Mouse (Mus musculus) urinary bladder, adult 2 months (tissue): ENCODE results near the gene Igfbp5. TPM values are rescaled to one million over a fixed set of nuclear protein-coding genes. Genes with fewer than 3 reads are reported as not detected.

Experiments used
- DNase-seq: peaks from one replicate; pipeline ENCODE4 v3.0.0; 2022; ENCODE audit warnings: low spot score
- polyA plus RNA-seq: library from polyadenylated mRNA; depleted of rRNA; stranded (reverse); fragments of >200 nt; gene quantifications from 2 replicates; pipeline ENCODE4 v1.2.3, GENCODE M21; 2012

Gene Igfbp5
- polyA plus RNA-seq, 1 experiment, result 58.6 TPM

DNA sequence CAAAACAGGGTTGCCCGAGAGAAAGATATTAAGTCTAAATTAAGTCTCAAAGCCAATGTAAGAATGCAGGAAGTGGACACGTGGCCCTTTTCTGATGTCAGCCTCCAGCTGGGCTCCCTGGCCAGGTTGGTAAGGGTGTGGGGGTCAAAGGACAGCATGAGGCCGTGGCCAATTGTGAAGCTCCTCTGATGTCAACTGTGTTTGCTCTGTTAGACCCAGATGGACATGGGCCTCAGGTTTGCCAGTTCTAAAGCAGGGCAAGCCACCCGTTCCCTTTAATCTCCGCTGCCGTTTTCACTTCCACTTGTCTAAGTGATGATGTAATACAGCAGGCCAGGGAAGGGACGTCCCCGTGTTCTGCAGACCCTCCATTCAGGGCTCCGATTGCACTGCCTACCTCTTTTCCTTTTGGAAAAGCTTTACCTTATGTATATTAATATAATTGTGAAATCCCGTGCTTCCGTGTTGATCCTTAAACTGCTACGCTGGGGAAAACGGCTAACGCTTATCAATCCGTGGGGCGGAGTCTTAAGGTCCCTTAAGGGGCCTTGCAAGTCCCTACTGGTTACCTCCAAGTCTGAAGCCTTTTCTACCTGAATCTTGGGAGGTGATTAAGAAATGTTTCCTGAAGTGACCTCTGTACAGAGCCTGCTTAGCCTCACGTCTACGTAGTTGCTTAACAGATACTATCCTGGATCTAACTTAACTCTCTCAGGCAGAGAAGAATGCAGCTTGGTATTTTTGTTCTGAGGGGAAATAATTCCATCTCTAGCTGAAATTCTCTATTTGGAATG, 31.8 kb downstream of the Igfbp5 start:
- DNase-seq, result no peak

DNA sequence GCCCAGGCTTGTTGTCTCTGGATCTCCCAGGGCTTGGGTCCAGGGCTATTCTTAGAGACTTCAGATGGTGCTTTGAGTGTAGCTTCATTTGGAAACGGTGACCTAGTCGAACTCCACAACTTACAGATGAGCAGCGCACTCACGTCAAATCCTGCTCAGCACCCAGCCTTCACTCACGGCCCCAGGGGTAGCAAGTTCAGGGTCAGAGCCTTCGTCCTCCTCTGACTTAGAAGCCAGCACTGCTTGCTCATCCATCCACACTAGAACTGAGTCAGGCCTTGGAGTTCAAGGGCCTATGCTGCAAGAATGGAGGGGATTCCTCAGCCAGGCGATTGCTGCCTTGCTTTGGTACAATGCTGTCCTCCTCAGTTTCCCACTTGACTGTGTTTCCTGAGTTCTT, 34.9 kb downstream of the Igfbp5 start:
- DNase-seq, result no peak

DNA sequence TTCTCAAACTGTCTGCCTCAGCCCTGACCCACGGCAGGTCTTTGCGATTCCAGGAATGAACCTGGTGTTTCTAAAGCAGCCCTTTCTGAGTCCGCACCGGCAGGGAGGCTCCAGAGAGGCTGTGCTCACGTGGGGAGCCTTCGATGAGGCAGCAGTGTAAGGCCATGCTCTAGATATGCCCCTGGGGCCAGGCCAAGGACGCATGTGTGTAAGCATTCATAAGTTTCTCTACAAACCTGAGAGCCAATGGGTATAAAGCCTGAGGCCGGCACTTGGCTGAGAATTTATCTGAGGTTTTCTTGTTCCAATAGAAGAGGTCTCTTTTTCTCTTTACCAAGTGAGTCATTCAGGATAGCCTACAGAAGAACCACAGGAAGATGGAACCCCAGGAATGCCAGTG, 35.3 kb downstream of the Igfbp5 start:
- no peak for DNase-seq

DNA sequence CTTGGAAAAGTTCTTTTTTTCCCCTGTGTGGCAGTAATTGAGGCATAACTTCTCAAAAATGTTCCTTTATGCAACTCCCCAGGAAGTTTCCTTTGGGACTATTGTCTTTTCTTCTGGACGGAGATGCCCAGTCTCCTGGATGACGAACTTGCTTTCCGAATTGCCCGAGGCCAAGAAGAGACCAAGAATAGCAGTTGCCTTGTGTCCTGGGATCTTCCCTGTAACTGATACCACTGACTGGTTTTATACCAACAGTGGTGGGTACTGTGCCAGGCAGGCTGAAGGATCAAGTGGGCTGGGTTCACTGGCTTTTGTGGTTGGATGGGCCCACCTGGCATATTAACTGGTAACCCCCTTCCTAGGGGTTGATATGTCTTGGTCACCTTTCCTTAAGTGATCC, 41.1 kb downstream of the Igfbp5 start:
- DNase-seq, result no peak

DNA sequence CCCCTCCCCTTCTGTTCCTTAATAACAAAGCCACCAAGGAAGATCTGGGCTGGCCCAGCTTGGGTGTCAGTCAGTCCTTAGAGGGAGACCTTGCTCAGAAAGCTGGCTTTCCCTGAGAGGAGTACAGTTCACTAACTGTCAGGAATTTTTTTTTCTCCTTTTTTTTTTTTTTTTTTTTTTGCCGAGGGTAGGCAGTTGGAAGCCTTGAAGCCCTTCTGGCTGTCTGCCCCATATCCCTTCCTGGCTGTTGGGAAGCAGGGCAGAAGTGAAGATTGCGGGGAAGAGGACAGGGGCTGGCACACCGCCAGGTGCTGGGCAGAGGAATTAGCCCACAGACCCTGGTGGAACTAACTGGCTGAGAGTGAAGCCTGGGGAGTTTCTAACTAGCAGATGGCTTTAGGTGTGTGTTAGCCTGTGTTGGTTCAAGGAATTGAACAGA, 42.0 kb downstream of the Igfbp5 start:
- DNase-seq, result no peak

DNA sequence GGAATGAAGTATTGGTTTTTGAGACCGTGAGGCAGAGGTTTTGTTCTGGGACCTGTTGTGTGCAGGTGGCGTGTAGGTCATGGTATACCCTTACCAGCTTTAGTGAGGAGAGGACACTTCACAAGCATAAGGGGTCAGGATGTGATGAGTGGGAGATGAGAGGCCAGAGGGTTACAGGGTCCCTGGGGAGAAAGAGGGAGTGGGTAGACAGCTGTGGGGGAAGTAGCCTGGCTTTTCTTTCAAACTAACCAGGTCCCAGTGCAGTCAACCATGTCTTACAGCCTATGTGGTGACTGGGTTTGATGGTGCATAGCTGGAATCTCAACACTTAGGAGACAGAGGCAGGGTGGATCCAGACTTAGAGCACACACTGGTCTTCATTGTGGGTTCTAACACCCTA, 44.2 kb downstream of the Igfbp5 start:
- DNase-seq, result no peak

DNA sequence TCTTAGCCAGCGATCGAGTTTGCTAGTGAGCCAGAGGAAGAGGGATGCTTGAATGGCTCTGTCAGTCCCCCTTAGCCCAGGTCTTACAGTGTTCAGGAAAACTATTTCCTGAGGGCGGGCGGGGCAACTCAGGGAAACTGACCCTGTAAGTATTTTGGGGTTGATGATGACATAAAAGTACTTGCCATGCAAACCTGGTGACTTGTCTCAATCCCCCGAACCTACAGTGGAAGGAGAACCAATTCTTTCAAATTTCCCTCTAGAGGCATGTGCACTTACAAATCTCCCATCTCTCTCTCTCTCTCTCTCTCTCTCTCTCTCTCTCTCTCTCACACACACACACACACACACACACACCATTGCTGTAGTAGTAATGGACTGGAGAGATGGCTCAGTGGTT, 45.8 kb downstream of the Igfbp5 start:
- no peak for DNase-seq

DNA sequence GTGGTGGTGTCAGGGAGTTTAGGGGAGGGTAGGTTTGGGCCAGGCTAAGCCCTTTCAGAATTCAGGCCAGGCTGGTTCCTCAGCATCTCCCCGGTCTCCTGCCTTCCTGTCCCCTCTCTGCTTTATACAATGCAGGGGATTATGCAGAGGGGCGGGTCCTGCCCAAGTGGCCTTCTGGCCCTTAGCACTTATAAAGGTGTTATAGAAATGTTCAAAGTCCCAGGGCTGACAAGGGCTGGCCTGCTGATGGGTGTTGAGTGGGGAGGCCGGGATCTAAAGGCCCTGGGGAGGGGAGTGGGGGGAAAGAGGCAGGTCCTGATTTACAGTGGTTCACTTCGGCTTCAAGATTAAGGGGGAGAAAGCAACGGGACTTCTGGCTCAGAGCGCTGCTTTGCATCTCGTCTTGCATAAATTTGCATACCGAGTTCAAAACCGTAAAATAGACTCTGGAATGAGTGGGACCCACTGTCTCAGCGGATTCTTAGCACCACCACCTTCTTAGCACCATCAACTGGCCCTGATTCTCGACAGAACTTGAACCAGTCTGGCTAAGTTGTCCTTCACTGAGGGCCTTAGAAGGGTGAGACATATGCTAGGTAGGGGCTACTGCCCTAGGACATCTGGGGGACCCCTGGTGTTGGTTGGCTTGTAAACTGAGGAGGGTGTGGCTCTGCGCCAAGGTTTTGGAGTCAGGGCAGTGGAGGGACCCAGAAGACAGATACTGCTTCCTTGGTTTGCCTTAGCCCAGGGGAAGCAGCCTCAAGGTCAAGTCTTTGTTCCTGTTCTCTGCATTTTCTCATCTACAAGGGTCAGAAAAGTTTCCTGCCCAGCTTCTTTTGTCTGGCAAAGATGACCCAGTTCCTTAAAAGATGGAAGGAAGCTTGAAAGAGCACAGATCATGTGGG, 47.0 kb downstream of the Igfbp5 start:
- DNase-seq, result no peak

DNA sequence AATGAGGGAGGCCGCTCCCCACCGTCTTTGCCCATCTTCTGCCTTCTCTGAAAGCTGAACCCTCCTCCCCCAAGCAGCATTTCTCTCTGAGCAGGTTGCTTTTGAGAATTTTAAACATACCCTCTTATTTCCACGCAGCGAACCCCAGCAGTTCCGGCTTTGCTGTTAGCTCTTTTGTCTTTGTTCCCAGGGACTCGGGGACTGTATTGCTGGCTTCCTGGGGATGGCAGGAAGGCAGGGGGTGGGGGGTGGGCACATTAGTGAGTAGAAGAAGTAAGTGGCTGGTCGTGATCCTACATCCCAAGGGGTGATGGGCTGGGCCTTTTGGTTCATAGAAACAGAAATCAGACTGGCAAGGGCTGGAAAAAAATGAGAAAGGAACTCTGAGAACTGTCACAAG, 47.8 kb downstream of the Igfbp5 start:
- DNase-seq, result no peak

DNA sequence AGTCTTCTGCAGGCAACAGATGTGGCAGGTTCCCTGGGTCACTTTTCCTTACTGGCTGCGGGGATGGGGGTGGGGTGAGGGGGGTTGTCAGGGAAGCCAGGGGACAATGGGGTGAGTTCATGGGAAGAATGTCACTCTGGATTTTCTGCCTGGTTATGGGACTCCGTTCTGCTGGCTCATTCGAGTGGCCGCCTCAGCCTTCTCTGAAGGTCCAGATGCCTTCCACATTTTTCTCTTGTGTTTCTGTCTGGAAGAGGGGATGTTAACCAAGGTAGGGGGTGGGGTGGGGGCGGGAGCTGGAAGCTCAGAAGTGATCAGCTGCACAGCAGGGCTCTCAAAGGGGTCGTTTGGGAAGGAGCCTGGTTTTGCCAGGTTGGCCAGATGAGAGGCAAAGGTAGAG, 48.2 kb downstream of the Igfbp5 start:
- no peak for DNase-seq

DNA sequence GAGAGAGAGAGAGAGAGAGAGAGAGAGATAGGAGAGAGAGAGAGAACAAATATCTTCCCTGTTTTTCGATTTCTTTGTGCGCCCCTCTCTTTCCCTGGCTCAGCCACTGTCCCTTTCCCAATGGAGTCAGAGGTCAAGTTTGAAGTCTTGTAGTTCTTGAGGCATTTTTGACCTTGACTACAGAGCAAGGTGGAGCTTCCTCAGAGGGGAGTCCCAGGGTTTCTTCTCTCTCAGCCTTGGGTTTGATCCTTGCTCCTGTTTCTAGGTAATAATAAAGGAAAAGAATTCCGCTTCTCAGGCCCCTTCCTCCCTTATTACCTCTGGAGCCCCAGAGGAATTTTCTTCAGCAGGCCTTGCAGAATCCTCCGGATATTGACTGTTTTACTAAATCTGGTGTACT, 48.8 kb downstream of the Igfbp5 start:
- no peak for DNase-seq

DNA sequence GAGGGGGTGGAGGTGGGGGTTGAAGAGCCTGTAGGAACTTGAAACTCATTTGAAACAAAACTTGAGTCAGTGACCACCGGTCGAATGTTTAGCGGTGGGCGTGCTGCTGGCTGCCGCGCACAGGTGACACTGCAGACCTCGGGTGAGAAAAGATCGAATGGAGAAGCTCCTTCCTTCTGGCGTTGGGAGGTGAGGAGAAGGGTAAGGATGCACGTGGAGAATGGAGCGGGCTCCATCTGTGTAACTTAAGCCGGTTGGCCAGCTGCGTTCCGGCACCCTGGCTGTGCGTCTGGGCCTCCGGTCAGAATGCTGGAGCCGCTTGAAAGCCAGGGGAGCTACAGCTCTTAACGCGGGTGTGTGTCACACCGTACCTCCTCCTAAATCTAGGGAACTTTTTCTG, 49.4 kb downstream of the Igfbp5 start:
- DNase-seq, result no peak

DNA sequence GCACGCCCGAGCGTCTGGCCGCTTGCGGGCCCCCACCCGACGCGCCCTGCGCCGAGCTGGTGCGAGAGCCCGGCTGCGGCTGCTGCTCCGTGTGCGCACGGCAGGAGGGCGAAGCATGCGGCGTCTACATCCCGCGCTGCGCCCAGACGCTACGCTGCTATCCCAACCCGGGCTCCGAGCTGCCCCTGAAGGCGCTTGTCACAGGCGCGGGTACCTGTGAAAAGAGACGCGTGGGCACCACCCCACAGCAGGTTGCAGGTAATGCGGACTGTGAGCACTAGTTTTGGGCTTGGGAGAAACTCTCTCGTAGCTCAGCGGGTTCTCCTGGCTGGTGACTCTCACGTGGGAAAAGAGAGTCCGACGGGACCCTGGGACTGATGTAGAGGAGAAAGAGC, 50.0 kb downstream of the Igfbp5 start:
- DNase-seq, result peak; percentile 28

DNA sequence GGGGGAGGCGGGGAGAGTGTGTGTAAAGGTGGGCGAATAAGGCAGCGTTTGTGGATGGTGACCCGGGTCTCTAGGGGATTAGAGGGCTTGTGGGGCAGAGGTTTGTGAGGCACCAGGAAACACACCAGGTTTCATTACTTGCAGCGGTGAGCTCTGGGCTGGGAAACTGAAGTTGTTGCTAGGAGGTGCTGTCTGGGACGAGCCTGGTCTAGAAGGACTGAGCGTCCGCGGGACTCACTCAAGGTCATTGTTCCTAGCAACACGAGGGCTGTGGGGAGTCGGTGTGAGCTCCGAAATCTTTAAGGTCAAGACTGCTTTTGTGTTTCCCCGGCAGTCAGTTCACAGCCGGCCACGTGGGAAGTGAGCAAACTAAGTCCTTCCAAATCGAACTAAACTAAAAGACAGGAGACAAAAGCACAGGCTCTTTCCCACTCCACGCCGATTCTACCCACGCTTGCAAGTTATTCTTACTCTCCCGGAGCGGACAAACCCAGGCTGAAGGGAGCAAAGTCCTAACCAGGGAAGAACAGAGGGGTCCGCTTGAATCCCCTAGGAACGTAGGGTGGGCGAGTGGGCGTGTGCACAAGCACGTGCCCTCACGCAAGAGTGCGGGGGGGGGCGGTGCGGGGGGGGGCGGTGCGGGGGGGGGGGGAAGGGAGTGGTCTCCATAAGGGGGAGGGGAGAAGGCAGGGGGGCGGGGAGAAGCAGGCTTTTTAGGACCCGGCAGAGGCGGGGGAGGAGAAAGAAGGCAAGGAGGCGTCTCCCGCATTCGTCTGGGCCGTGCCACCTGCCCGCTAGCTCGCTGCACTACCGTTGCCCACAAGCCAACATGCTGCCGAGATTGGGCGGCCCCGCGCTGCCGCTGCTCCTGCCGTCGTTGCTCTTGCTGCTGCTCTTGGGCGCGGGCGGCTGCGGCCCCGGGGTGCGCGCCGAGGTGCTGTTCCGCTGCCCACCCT, 50.7 kb downstream of the Igfbp5 start, which contains the start of gene Igfbp2:
Gene Igfbp2 (plus strand): TSS at position 753 of the 956 bp plus-strand sequence.
- peak; percentile 62 for DNase-seq

DNA sequence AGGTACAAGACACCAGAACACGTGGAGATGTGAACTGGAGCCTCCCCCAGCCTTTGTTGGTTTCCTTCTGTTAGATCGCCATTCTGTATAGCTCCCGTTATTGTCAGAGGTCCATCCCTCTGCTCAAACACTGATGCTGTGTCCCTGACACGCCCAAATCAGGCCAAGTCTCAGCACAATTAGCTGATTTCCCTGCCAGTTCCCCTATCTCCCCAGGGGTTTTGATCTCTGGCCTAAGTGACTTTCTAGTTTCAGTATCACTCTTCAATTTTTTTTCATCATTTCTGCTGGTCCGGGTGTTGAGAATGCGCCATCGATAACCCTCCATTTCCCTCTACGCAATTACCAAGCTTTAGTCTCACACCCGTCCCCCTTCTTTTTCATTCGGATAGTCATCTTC, 51.8 kb downstream of the Igfbp5 start:
- no peak for DNase-seq

DNA sequence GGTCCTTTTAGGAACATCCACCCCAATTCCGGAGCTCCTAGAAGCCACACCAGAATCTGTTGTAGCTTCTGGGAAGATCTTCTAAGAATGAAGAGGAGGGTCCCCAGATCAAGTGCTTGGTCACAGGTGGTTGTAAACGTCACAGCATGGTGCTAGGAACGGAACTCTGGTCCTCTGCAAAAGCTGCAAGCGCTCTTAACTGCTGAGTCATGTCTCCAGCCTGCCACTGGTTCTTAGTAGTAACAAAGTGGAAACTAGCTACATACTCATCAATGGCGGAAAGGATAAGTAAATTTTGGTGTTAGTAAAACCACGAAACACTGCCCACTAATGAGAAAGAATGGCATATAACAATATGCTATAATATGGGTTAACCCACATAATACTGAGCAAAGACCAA, 54.7 kb downstream of the Igfbp5 start:
- DNase-seq, result no peak

DNA sequence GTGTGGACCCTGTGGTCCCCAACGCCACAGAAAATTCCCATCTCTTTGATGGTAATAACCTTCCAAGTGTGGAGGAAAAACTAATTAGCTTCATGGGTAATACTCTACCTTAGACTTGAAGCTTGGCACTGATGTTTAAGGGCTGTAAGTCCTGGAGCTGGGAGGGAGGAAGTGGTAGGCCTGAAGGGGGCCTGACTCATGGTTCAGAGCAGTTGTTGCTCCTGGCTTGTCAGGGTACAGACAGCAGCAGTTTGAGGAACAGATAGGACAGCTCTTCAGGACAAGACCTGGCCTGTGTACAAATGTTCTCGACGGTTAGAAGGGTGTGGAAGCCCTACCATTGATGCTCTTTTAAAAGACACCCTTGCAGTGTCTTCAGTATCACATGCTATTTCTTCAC, 59.1 kb downstream of the Igfbp5 start:
- DNase-seq, result no peak

DNA sequence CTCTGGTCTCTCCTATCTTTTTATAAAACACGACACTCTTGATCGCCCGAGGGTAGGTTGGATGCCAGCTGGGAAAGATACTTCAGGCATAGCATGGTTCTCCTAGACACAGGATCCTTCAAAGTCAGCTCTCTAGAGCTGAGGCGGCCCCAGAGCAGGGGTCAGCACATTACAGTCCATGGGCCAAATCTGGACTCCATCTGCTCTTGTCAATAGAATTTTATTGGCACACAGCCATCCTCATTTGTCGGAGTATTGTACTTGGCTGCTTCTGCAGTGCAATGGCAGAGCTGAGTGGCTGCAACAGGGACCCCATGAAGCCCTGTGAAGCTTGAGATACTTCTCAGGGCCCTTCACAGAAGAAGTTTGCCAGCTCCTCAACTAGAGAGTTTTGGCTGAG, 59.5 kb downstream of the Igfbp5 start:
- DNase-seq, result no peak

DNA sequence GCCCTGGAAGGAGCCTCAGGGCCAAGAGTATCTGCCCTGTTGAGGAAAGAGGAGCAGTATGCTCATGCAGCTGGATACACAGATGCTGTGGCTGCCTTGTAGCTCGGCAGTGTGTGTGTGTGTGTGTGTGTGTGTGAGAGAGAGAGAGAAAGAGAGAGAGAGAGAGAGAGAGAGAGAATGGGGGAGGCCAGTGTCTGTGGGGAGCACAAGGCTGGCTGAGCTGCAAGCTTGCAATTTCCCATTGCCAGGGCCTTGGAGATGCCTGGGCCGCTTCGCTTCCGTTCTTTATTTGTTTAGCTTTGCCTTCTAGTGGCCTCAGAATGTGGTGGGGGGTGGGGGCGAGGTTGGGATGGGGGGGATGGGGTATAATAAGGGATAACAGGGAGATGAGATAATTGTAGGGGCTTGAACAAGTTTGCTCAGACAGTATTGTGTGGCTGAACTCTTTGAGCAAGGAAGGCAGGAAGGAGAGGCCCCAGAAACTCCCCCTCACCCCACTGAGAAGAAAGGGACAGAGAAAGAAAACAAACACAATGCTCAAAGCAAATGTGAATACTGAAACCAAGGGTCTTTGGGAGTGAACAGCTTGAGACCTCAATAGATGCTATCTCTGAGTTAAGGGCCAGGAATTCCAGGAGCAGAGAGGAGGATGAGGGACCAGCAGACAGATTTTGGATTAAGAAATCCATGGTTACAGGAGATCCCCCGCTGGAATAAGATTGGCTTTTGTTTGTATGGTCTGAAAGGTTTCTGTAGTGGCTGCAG, 60.9 kb downstream of the Igfbp5 start:
- no peak for DNase-seq

DNA sequence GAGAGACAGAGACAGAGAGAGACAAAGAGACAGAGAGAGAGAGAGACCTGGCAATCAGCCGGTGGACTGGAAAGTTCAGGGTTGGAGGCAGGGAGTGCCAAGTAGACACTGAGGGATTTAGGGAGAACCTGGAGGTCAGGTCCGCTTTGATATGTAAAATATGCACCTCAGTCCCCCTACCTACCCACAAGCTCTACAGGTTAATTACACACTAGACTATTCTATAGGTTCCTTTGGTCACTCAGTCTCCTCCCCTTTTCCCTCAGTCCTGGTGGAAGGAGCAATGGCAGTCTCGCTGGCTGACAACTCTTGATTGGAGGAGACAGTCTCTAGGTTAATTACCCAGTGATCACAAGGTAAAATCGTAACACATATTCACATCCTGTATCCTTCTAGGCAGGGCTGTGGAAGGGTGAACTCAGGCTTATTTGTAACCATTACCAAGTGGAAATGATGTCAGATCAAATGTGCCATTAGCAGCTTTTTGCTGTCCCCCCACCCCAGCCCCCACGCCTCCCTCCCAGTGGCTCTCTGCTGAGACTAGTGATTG, 61.5 kb downstream of the Igfbp5 start:
- DNase-seq, result no peak

DNA sequence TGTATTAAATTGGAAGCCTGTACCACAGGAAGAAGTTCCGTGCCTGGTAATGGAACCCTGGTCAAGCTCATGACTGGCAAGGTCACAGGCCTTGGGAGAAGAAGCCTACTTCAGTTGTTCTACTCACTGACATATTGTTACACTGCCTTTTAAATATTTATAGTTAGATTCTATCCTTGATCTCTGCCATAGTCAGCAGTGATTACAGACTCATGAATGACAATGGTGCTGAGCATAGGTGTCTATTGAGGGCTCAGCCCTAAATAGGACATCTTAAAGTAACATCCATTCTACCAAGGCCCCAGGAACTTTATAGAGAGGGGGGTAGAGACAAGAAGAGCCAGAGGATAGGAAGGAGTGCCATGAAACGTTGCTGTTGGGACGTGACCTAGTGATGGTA, 63.6 kb downstream of the Igfbp5 start:
- DNase-seq, result no peak
